Mouse (Mus musculus): ENCODE data around the gene Olfr211.
"Not testable (repeated sequence)": the region's sequence is repeated elsewhere in the genome, so short reads cannot be mapped to it uniquely, and the experiment has no call there.

The Olfr211 gene

GRCm38 (mm10) chr6:116488791-116489190, at the start of gene Olfr211:
Gene Olfr211, plus strand, starts transcription at chr6:116489091.
- no peak for DNase-seq

GRCm38 (mm10) chr6:116439531-116439930, 49.4 kb upstream of the Olfr211 start:
- DNase-seq: no peak

- no peak for DNase-seq
Observed at GRCm38 (mm10) chr6:116440447-116440846, 48.4 kb upstream of the Olfr211 start.

- no peak for DNase-seq
Observed at GRCm38 (mm10) chr6:116440849-116441248, 48.0 kb upstream of the Olfr211 start.

- no peak for DNase-seq
Observed at GRCm38 (mm10) chr6:116455781-116456180, 33.1 kb upstream of the Olfr211 start.

GRCm38 (mm10) chr6:116456482-116456881, 32.4 kb upstream of the Olfr211 start:
- peak; percentile 5 to 7 for DNase-seq

- no peak for DNase-seq
Observed at GRCm38 (mm10) chr6:116458728-116459127, 30.2 kb upstream of the Olfr211 start.

- DNase-seq: no peak
Observed at GRCm38 (mm10) chr6:116459232-116459631, 29.7 kb upstream of the Olfr211 start.

- DNase-seq: no peak
Observed at GRCm38 (mm10) chr6:116460544-116461283, 28.2 kb upstream of the Olfr211 start, which contains the start of gene Alox5. Gene Alox5, minus strand, starts transcription at chr6:116461178.

GRCm38 (mm10) chr6:116468081-116468480, 20.8 kb upstream of the Olfr211 start:
- DNase-seq: no peak

- DNase-seq: no peak
Observed at GRCm38 (mm10) chr6:116485081-116485480, 3.8 kb upstream of the Olfr211 start.

- DNase-seq: no peak
Observed at GRCm38 (mm10) chr6:116486833-116487232, 2.1 kb upstream of the Olfr211 start.

- DNase-seq: no peak
Observed at GRCm38 (mm10) chr6:116493742-116494141, 4.9 kb downstream of the Olfr211 start.

- no peak for DNase-seq
Observed at GRCm38 (mm10) chr6:116495960-116496359, 7.1 kb downstream of the Olfr211 start.

GRCm38 (mm10) chr6:116506302-116507003, 17.6 kb downstream of the Olfr211 start, which contains the start of gene Olfr212:
Gene Olfr212, plus strand, starts transcription at chr6:116506516.
- DNase-seq: not testable (repeated sequence)

- no peak for DNase-seq
Observed at GRCm38 (mm10) chr6:116514832-116515231, 25.9 kb downstream of the Olfr211 start.

GRCm38 (mm10) chr6:116538156-116538555, 49.3 kb downstream of the Olfr211 start, which contains the start of gene Olfr213:
Gene Olfr213, plus strand, starts transcription at chr6:116538456.
- no peak for DNase-seq

GRCm38 (mm10) chr6:116542500-116542899, 53.6 kb downstream of the Olfr211 start:
- no peak for DNase-seq
